Comparison of ENCODE assay signal across 12 mouse cellular contexts in the genomic region with DNA sequence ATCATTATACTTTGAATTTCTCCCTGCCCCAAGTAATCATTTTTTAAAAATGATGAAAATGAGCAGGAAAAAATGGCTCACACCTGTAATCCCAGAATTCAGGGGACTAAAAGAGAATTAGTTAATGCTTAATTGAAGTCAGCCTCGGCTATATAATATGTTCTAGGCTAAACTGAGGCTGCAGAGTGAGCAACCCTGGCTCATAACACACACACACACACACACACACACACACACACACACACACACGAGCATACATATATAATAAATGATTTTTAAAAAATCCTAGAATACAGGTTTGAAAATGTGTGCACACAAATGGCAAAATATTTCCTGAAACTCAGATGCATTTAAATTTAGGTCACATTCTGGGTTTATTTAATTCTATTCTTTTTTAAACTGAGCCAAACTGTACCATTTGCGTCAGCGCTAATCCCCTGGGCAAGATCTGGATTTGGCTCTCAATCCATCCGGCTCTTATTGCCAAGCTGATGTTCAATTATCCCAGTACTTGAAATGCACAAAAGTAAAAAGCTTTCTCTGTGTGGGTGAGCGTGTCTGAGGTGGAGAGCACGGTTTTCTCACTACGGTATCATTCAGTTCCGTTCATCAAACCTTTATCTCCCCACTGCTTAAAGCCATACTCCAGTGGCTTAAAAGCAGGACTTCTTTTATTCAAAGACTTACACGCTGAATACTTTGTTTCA. TPM values are rescaled to one million over a fixed set of nuclear protein-coding genes. Genes with fewer than 3 reads are reported as not detected.
DNase-seq lines count a peak whose midpoint lies in the region; ATAC-seq and TF ChIP-seq lines count a peak whose summit lies in the region.
"Had no signal": no experiment of that assay in that cellular context is flagged by ENCODE, and none has a peak within 500 bp of the region (broad histone marks: within the 10 kb centered on the region; RNA-seq: fewer than 3 reads in every experiment).

No protein-coding gene starts in this region.

- H3K4me3 ChIP-seq in hindbrain, postnatal 0 days (ENCODE audit: low read length), result no peak overlapping the region
- H3K4me3 ChIP-seq in liver, postnatal 0 days (ENCODE audit: low read depth, low read length), result no peak overlapping the region
- H3K4me3 ChIP-seq: heart, embryonic 15.5 days; kidney, embryonic 15.5 days; limb, embryonic 12.5 days had no signal

- H3K9me3 ChIP-seq in hindbrain, postnatal 0 days (ENCODE audit: low read length), result no peaks in the 10 kb centered on the region
- H3K9me3 ChIP-seq in liver, postnatal 0 days (ENCODE audit: low read length), result no peaks in the 10 kb centered on the region
- H3K9me3 ChIP-seq: heart, embryonic 15.5 days; kidney, embryonic 15.5 days; limb, embryonic 12.5 days had no signal

- H3K4me1 ChIP-seq in hindbrain, postnatal 0 days (ENCODE audit: insufficient read depth, low read length), result no peaks in the 10 kb centered on the region
- H3K4me1 ChIP-seq in liver, postnatal 0 days (ENCODE audit: insufficient read depth), result no peaks in the 10 kb centered on the region
- H3K4me1 ChIP-seq: heart, embryonic 15.5 days; kidney, embryonic 15.5 days; limb, embryonic 12.5 days had no signal

- 32% methylated on average over 10 of the region's 10 CpGs for WGBS in hindbrain, postnatal 0 days
- 76% methylated on average over 10 of the region's 10 CpGs for WGBS in liver, postnatal 0 days (ENCODE audit: insufficient replicate concordance)

- no peak for TF ChIP-seq CTCF in hindbrain, postnatal 0 days (IDR thresholded peaks at IDR 0.05; ENCODE audit: low read depth)
- no peak for TF ChIP-seq CTCF in liver, postnatal 0 days (IDR thresholded peaks at IDR 0.05; ENCODE audit: low read depth)

- intact Hi-C loops in heart, postnatal 25 days (cut with DNase I), result no loop called here

- peak; percentile 22 to 42 for DNase-seq in heart, adult 18-20 months
- DNase-seq in heart, postnatal 25 days (ENCODE audit: low spot score), result no peak
- peak; percentile 51 for DNase-seq in right cerebral cortex, adult 18-20 months
- no peak for DNase-seq in right cerebral cortex, postnatal 4 days
- DNase-seq in hindbrain, postnatal 0 days (ENCODE audit: low spot score), result peak; percentile 60
- no peak for DNase-seq in liver, postnatal 0 days
- no peak for DNase-seq in kidney, postnatal 10 days
- DNase-seq: thymus, postnatal 36 days had no signal

- TF ChIP-seq EP300 in liver, postnatal 0 days (IDR thresholded peaks at IDR 0.05; ENCODE audit: low read depth), result no peak

- 0 out of 2 replicates have a peak, but pooled peaks have one; percentile 27 for ATAC-seq in hindbrain, postnatal 0 days
- ATAC-seq in liver, postnatal 0 days, result no peak
- ATAC-seq: activated CD4-positive, CD25-positive, alpha-beta regulatory T cell, adult 4 months had no signal

- H3K4me2 ChIP-seq in hindbrain, postnatal 0 days (ENCODE audit: low read depth, low read length), result no peak overlapping the region
- no peak overlapping the region for H3K4me2 ChIP-seq in liver, postnatal 0 days (ENCODE audit: low read depth, low read length)
- H3K4me2 ChIP-seq: heart, embryonic 15.5 days; kidney, embryonic 15.5 days; limb, embryonic 12.5 days had no signal

- no peaks in the 10 kb centered on the region for H3K36me3 ChIP-seq in hindbrain, postnatal 0 days (ENCODE audit: insufficient read depth, low read length)
- no peaks in the 10 kb centered on the region for H3K36me3 ChIP-seq in liver, postnatal 0 days (replicated peaks; ENCODE audit: insufficient read depth, low read length)
- H3K36me3 ChIP-seq: heart, embryonic 15.5 days; kidney, embryonic 15.5 days; limb, embryonic 12.5 days had no signal

- no peak overlapping the region for H3K27ac ChIP-seq in hindbrain, postnatal 0 days
- no peak overlapping the region for H3K27ac ChIP-seq in liver, postnatal 0 days (ENCODE audit: low read depth)
- H3K27ac ChIP-seq: heart, embryonic 15.5 days; kidney, embryonic 15.5 days; limb, embryonic 12.5 days had no signal

- no peaks in the 10 kb centered on the region for H3K27me3 ChIP-seq in hindbrain, postnatal 0 days (ENCODE audit: insufficient read depth, low read length)
- no peaks in the 10 kb centered on the region for H3K27me3 ChIP-seq in liver, postnatal 0 days (ENCODE audit: insufficient read depth, low read length)
- H3K27me3 ChIP-seq: heart, embryonic 15.5 days; kidney, embryonic 15.5 days; limb, embryonic 12.5 days had no signal

- no peak overlapping the region for H3K9ac ChIP-seq in hindbrain, postnatal 0 days (replicated peaks; ENCODE audit: low read length)
- H3K9ac ChIP-seq in liver, postnatal 0 days (replicated peaks), result no peak overlapping the region
- H3K9ac ChIP-seq: heart, embryonic 15.5 days; kidney, embryonic 15.5 days; limb, embryonic 12.5 days had no signal

RNA-seq across cellular contexts. Expression of a gene that starts 43.8 kb away (rescaled TPM):
- under 1 TPM; 0.41 to 0.50 TPM for total RNA-seq in heart, adult 18-20 months (2021)
- under 1 TPM; 0.36 to 0.67 TPM for total RNA-seq in heart, postnatal 25 days (2021)
- 22.8 and 27.7 TPM in 2 replicates for total RNA-seq in hindbrain, postnatal 0 days (2014; rRNA removed)
- polyA plus RNA-seq in hindbrain, postnatal 0 days (2015; fragmentation: Nextera tagmentation; extraction: Ambion mirVana), result 27.2 and 27.7 TPM in 2 replicates
- 0.05 TPM in 1 of 2 replicates, not detected in the other for polyA plus RNA-seq in liver, postnatal 0 days (2015; fragmentation: Nextera tagmentation; extraction: Ambion mirVana)

Comparison
In these comparisons a context has a peak if more than half of its experiments do, and no peak if none do; other contexts are left out.
1. DNase-seq: peak in heart, adult 18-20 months (2 of 2), right cerebral cortex, adult 18-20 months (single experiment) and hindbrain, postnatal 0 days (single experiment); none in heart, postnatal 25 days (single experiment), right cerebral cortex, postnatal 4 days (single experiment), liver, postnatal 0 days (single experiment) and kidney, postnatal 10 days (single experiment).
2. RNA of a gene that starts 43.8 kb away (total RNA-seq): 22.8 to 27.7 TPM in hindbrain, postnatal 0 days; 0.36 to 0.67 TPM in heart, postnatal 25 days and 0.41 to 0.50 TPM in heart, adult 18-20 months; every median in the first group is over 10 times any median in the second.